Mouse (Mus musculus) urinary bladder, postnatal 25 days (tissue): Measurements from ENCODE around the gene Tmem8b.

ENCODE experiments used
- DNase-seq: peaks from one replicate; pipeline ENCODE4 v3.0.0; 2022; ENCODE audit warnings: low spot score

The Tmem8b gene

GRCm38 (mm10) chr4:43668782-43669427 is at the start of gene Tmem8b, which contains the start of gene Fam221b:
TSS of gene Tmem8b (plus strand) at chr4:43668971.
TSS of gene Fam221b (minus strand) at chr4:43669145.
- DNase-seq: peak; percentile 83

GRCm38 (mm10) chr4:43620146-43620778 is 48.5 kb upstream of the Tmem8b start:
- DNase-seq: no peak

GRCm38 (mm10) chr4:43629106-43629817 is 39.5 kb upstream of the Tmem8b start:
- DNase-seq: no peak

- DNase-seq: peak; percentile 66
These were observed 38.7 kb upstream of the Tmem8b start for GRCm38 (mm10) chr4:43630030-43630581.

GRCm38 (mm10) chr4:43630671-43631045 is 38.1 kb upstream of the Tmem8b start:
- DNase-seq: no peak

- no peak for DNase-seq
These were observed 37.5 kb upstream of the Tmem8b start, which contains the start of gene Npr2 for GRCm38 (mm10) chr4:43631046-43631955. TSS of gene Npr2 (plus strand) at chr4:43631935.

GRCm38 (mm10) chr4:43631956-43632920 is 36.5 kb upstream of the Tmem8b start:
- DNase-seq: no peak

GRCm38 (mm10) chr4:43633296-43633695 is 35.5 kb upstream of the Tmem8b start:
- no peak for DNase-seq

- DNase-seq: no peak
These were observed 35.0 kb upstream of the Tmem8b start for GRCm38 (mm10) chr4:43633736-43634135.

- DNase-seq: no peak
These were observed 34.0 kb upstream of the Tmem8b start for GRCm38 (mm10) chr4:43634621-43635374.

- no peak for DNase-seq
These were observed 32.0 kb upstream of the Tmem8b start for GRCm38 (mm10) chr4:43636751-43637150.

- DNase-seq: no peak
These were observed 28.7 kb upstream of the Tmem8b start for GRCm38 (mm10) chr4:43640076-43640475.

GRCm38 (mm10) chr4:43640491-43640890 is 28.3 kb upstream of the Tmem8b start:
- no peak for DNase-seq

- DNase-seq: no peak
These were observed 19.0 kb upstream of the Tmem8b start for GRCm38 (mm10) chr4:43649783-43650182.

GRCm38 (mm10) chr4:43652726-43653125 is 16.0 kb upstream of the Tmem8b start:
- DNase-seq: no peak

GRCm38 (mm10) chr4:43653161-43654015 is 15.4 kb upstream of the Tmem8b start, which contains the start of gene Spag8:
TSS of gene Spag8 (minus strand) at chr4:43653594.
- no peak for DNase-seq

GRCm38 (mm10) chr4:43655656-43656338 is 13.0 kb upstream of the Tmem8b start:
- no peak for DNase-seq
